Mouse (Mus musculus) midbrain, embryonic 16.5 days (tissue): Measurements from ENCODE around the gene C1qtnf9. TPM values are rescaled to one million over a fixed set of nuclear protein-coding genes. Genes with fewer than 3 reads are reported as not detected.

Source experiments
- ATAC-seq: fragments of 200-750 bp; cut with Nextera tagmentation; 2 replicates; pipeline ENCODE4 v1.8.0; 2017; ENCODE audit warnings: moderate TSS enrichment
- H3K27ac ChIP-seq: fragments of 300-500 bp; sonication (generic); 2 replicates; pipeline ENCODE4 v1.5.1; 2014; ENCODE audit warnings: mild to moderate bottlenecking, low read length, mixed read lengths
- H3K27me3 ChIP-seq: fragments of 300-500 bp; sonication (generic); 2 replicates; pipeline ENCODE4 v1.6.1; 2014; ENCODE audit warnings: low read depth, low read length, mixed read lengths; ENCODE audit not compliant: control insufficient read depth, insufficient read depth
- H3K36me3 ChIP-seq: fragments of 300-500 bp; sonication (generic); 2 replicates; pipeline ENCODE4 v1.6.1; 2014; ENCODE audit warnings: mild to moderate bottlenecking, low read length, moderate library complexity, mixed read lengths; ENCODE audit not compliant: control insufficient read depth, insufficient read depth
- H3K4me1 ChIP-seq: fragments of 300-500 bp; sonication (generic); 2 replicates; pipeline ENCODE4 v1.6.1; 2014; ENCODE audit warnings: mild to moderate bottlenecking, low read length, mixed read lengths; ENCODE audit not compliant: control insufficient read depth, insufficient read depth
- H3K4me2 ChIP-seq: fragments of 300-500 bp; sonication (generic); 2 replicates; pipeline ENCODE4 v1.6.1; 2014; ENCODE audit warnings: mild to moderate bottlenecking, low read length, mixed read lengths
- H3K4me3 ChIP-seq: fragments of 300-500 bp; sonication (generic); 2 replicates; pipeline ENCODE4 v1.5.1; 2014; ENCODE audit warnings: low read depth, mild to moderate bottlenecking, low read length, moderate library complexity, mixed read lengths
- H3K9ac ChIP-seq: fragments of 300-500 bp; sonication (generic); 2 replicates; pipeline ENCODE4 v1.6.1; 2014; ENCODE audit warnings: low read depth, low read length, mixed read lengths
- H3K9me3 ChIP-seq: fragments of 300-500 bp; sonication (generic); replicated peaks from 2 replicates; pipeline ENCODE4 v1.6.1; 2014; ENCODE audit warnings: mild to moderate bottlenecking, low read length, mixed read lengths; ENCODE audit not compliant: control insufficient read depth, poor library complexity, severe bottlenecking
- WGBS: fragments of 180-500 bp; shearing (Covaris S2); extraction: QIAGEN DNeasy Blood & Tissue Kit; methylation state at CpG from one replicate; pipeline ENCODE4 v1.1.7; 2014; 5-methylcytosine and 5-hydroxymethylcytosine counted together
- polyA plus RNA-seq: library from polyadenylated mRNA; unstranded; fragments of >200 nt; fragmentation: Nextera tagmentation; extraction: Ambion mirVana; gene quantifications from 2 replicates; pipeline ENCODE4 v1.2.1, GENCODE M21; 2015

Gene C1qtnf9
- polyA plus RNA-seq: not detected in 2 replicates

- 73% methylated on average over 4 of the region's 4 CpGs for WGBS
- H3K27ac ChIP-seq: no peak within 1 kb of the TSS
- H3K27me3 ChIP-seq: no peaks in the 10 kb centered on the region
- no peak for ATAC-seq
- H3K9me3 ChIP-seq: no peaks in the 10 kb centered on the region
- no peak within 1 kb of the TSS for H3K4me2 ChIP-seq
- H3K36me3 ChIP-seq: no peaks in the 10 kb centered on the region
- no peak within 1 kb of the TSS for H3K4me3 ChIP-seq
- no peaks in the 10 kb centered on the region for H3K4me1 ChIP-seq
- H3K9ac ChIP-seq: no peak within 1 kb of the TSS
Observed at GRCm38 (mm10) chr14:60767884-60768283, at the start of gene C1qtnf9. C1qtnf9 (plus strand) TSS chr14:60768134.

GRCm38 (mm10) chr14:60721304-60721703 is 46.6 kb upstream of the C1qtnf9 start:
- Histone ChIP-seq H3K27me3 (no peaks in the 10 kb centered on the region), H3K4me3 (no peak overlapping the region), H3K9ac (no peak overlapping the region), H3K9me3 (no peaks in the 10 kb centered on the region), H3K36me3 (no peaks in the 10 kb centered on the region), H3K27ac (no peak overlapping the region), H3K4me1 (no peaks in the 10 kb centered on the region), H3K4me2 (no peak overlapping the region)
- WGBS: 67% methylated on average over 8 of the region's 8 CpGs
- no peak for ATAC-seq

GRCm38 (mm10) chr14:60721938-60722337 is 46.0 kb upstream of the C1qtnf9 start:
- H3K27ac ChIP-seq: no peak overlapping the region

GRCm38 (mm10) chr14:60726091-60726490 is 41.8 kb upstream of the C1qtnf9 start:
- Histone ChIP-seq H3K4me3 (no peak overlapping the region), H3K9ac (no peak overlapping the region), H3K27me3 (no peaks in the 10 kb centered on the region), H3K4me1 (peaks cover 3% of the 10 kb centered on the region; the same call in 1 of the 2 replicates), H3K36me3 (no peaks in the 10 kb centered on the region), H3K9me3 (no peaks in the 10 kb centered on the region), H3K4me2 (no peak overlapping the region), H3K27ac (no peak overlapping the region)
- peak; percentile 55; the same call in 1 of the 2 replicates for ATAC-seq
- 43% methylated on average over 6 of the region's 6 CpGs for WGBS

More at GRCm38 (mm10) chr14:60721938-60722337, 46.0 kb upstream of the C1qtnf9 start:
- Histone ChIP-seq H3K36me3 (no peaks in the 10 kb centered on the region), H3K9me3 (no peaks in the 10 kb centered on the region), H3K9ac (no peak overlapping the region), H3K4me2 (no peak overlapping the region), H3K4me1 (no peaks in the 10 kb centered on the region), H3K27me3 (no peaks in the 10 kb centered on the region), H3K4me3 (no peak overlapping the region)
- 75% methylated on average over 3 of the region's 3 CpGs for WGBS
- ATAC-seq: no peak

- peak; percentile 43; the same call in 1 of the 2 replicates for ATAC-seq
- Histone ChIP-seq H3K4me3 (no peak overlapping the region), H3K9ac (no peak overlapping the region), H3K9me3 (no peaks in the 10 kb centered on the region), H3K36me3 (no peaks in the 10 kb centered on the region), H3K4me2 (no peak overlapping the region), H3K27me3 (no peaks in the 10 kb centered on the region), H3K4me1 (peaks cover 3% of the 10 kb centered on the region; the same call in 1 of the 2 replicates), H3K27ac (no peak overlapping the region)
- 80% methylated on average over 4 of the region's 4 CpGs for WGBS
Observed at GRCm38 (mm10) chr14:60727130-60727529, 40.8 kb upstream of the C1qtnf9 start.

GRCm38 (mm10) chr14:60732081-60732480 is 35.9 kb upstream of the C1qtnf9 start:
- Histone ChIP-seq H3K36me3 (no peaks in the 10 kb centered on the region), H3K27me3 (no peaks in the 10 kb centered on the region), H3K4me2 (no peak overlapping the region), H3K27ac (no peak overlapping the region), H3K4me3 (no peak overlapping the region), H3K9ac (no peak overlapping the region), H3K9me3 (no peaks in the 10 kb centered on the region), H3K4me1 (peaks cover 19% of the 10 kb centered on the region)
- no peak for ATAC-seq
- 50% methylated on average over 6 of the region's 6 CpGs for WGBS

GRCm38 (mm10) chr14:60732787-60733186 is 35.1 kb upstream of the C1qtnf9 start:
- Histone ChIP-seq H3K27me3 (no peaks in the 10 kb centered on the region), H3K4me1 (peaks cover 18% of the 10 kb centered on the region), H3K9me3 (no peaks in the 10 kb centered on the region), H3K9ac (peak overlapping the region; percentile 10; the same call in 1 of the 2 replicates), H3K4me2 (peak overlapping the region; percentile 48), H3K27ac (no peak overlapping the region), H3K4me3 (peak overlapping the region; percentile 13; the same call in 1 of the 2 replicates), H3K36me3 (no peaks in the 10 kb centered on the region)
- WGBS: 9% methylated on average over 16 of the region's 16 CpGs
- no peak for ATAC-seq

GRCm38 (mm10) chr14:60733706-60734105 is 34.2 kb upstream of the C1qtnf9 start:
- Histone ChIP-seq H3K27ac (0 out of 2 replicates have a peak overlapping the region, but pooled peaks have one; percentile 19), H3K36me3 (no peaks in the 10 kb centered on the region), H3K9me3 (no peaks in the 10 kb centered on the region), H3K9ac (no peak overlapping the region), H3K4me3 (no peak overlapping the region), H3K4me2 (no peak overlapping the region; the same call in 1 of the 2 replicates), H3K4me1 (peaks cover 18% of the 10 kb centered on the region), H3K27me3 (no peaks in the 10 kb centered on the region)
- ATAC-seq: no peak
- 54% methylated on average over 4 of the region's 4 CpGs for WGBS

GRCm38 (mm10) chr14:60735206-60735605 is 32.7 kb upstream of the C1qtnf9 start:
- Histone ChIP-seq H3K36me3 (no peaks in the 10 kb centered on the region), H3K27ac (no peak overlapping the region), H3K4me1 (peaks cover 23% of the 10 kb centered on the region), H3K9ac (no peak overlapping the region), H3K27me3 (no peaks in the 10 kb centered on the region), H3K4me2 (no peak overlapping the region), H3K4me3 (no peak overlapping the region), H3K9me3 (no peaks in the 10 kb centered on the region)
- WGBS: 53% methylated on average over 5 of the region's 5 CpGs
- ATAC-seq: no peak
